Mouse (Mus musculus): ENCODE results near the gene Stac3.

DNA sequence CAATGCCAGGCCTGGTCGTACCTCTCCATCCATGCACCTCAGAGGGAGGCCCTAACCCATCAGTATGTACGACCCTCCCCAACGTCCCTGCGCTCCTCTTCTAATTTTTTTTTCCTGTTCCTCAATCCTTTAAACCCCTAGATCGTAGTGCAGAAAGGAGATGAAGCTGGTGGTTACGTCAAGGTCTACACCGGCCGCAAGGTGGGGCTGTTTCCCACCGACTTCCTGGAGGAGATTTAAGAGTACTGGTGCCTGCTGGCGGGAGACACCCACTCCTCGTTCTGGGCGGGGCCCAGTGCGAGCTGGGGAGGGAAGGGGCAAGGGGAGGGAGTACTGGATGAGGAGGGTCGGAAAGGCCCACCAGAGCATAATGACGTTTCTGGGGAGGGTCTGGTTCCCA, 6.8 kb downstream of the Stac3 start:
- TF ChIP-seq CTCF (IDR thresholded peaks at IDR 0.05) (peak; percentile 69), POLR2A (IDR thresholded peaks at IDR 0.05; ENCODE audit: insufficient read depth, low read depth, low read length) (no peak)
